Mouse (Mus musculus) ES-Bruce4 (cell line): ENCODE results near the gene Stx5a. TPM values are rescaled to one million over a fixed set of nuclear protein-coding genes. Genes with fewer than 3 reads are reported as not detected.

ENCODE experiments used
- H3K27ac ChIP-seq: 2 replicates; pipeline ENCODE4 v1.5.1; 2012; ENCODE audit warnings: low read length, inconsistent platforms; ENCODE audit not compliant: insufficient read depth
- H3K27me3 ChIP-seq: 2 replicates; pipeline ENCODE4 v1.6.1; 2012; ENCODE audit warnings: mild to moderate bottlenecking, low read length, inconsistent platforms; ENCODE audit not compliant: control insufficient read depth, poor library complexity, insufficient read depth, severe bottlenecking
- H3K36me3 ChIP-seq: 2 replicates; pipeline ENCODE4 v1.6.1; 2012; ENCODE audit warnings: inconsistent platforms, mild to moderate bottlenecking, low read length, moderate library complexity; ENCODE audit not compliant: control insufficient read depth, poor library complexity, insufficient read depth, severe bottlenecking
- H3K4me1 ChIP-seq: one replicate; pipeline ENCODE4 v1.8.1; 2011; ENCODE audit warnings: low read length; ENCODE audit not compliant: control insufficient read depth, insufficient read depth
- H3K4me3 ChIP-seq: 2 replicates; pipeline ENCODE4 v1.5.1; 2011; ENCODE audit warnings: low read depth, mild to moderate bottlenecking, low read length
- H3K9ac ChIP-seq: 2 replicates; pipeline ENCODE4 v1.6.1; 2012; ENCODE audit warnings: low read depth, mild to moderate bottlenecking, inconsistent platforms; ENCODE audit not compliant: poor library complexity, severe bottlenecking
- H3K9me3 ChIP-seq: replicated peaks from 2 replicates; pipeline ENCODE4 v1.6.1; 2012; ENCODE audit warnings: mild to moderate bottlenecking, low read length, inconsistent platforms; ENCODE audit not compliant: control insufficient read depth, poor library complexity, insufficient read depth, severe bottlenecking
- CTCF ChIP-seq: IDR thresholded peaks from one replicate; pipeline ENCODE4 v1.8.1; 2011; ENCODE audit warnings: low read depth, low read length
- EP300 ChIP-seq: IDR thresholded peaks from 2 replicates; pipeline ENCODE4 v1.6.1; 2011; ENCODE audit warnings: low read depth, low read length; ENCODE audit not compliant: insufficient read depth
- POLR2A ChIP-seq: IDR thresholded peaks from one replicate; pipeline ENCODE4 v1.8.1; 2011; ENCODE audit warnings: low read length; ENCODE audit not compliant: insufficient read depth
- polyA plus RNA-seq: library from polyadenylated mRNA; stranded (reverse); fragments of >200 nt; gene quantifications from 2 replicates; pipeline ENCODE4 v1.2.4, GENCODE M21; 2011; ENCODE audit warnings: low read depth; ENCODE audit not compliant: missing spikeins, insufficient read depth, insufficient read length

The Stx5a gene
- 45.6 and 47.1 TPM in 2 replicates for polyA plus RNA-seq

- H3K9me3 ChIP-seq: no peaks in the 10 kb centered on the region
- peak within 1 kb of the TSS; percentile 66 for H3K9ac ChIP-seq
- H3K27ac ChIP-seq: peak within 1 kb of the TSS; percentile 70
- H3K4me3 ChIP-seq: peak within 1 kb of the TSS; percentile 87
- H3K4me1 ChIP-seq: no peaks in the 10 kb centered on the region
- no peaks in the 10 kb centered on the region for H3K27me3 ChIP-seq
- H3K36me3 ChIP-seq: peaks cover 36% of the 10 kb centered on the region
- no peak for TF ChIP-seq EP300
- peak; percentile 30 for TF ChIP-seq POLR2A
Measured at GRCm38 (mm10) chr19:8741243-8741869, at the start of gene Stx5a. Gene Stx5a, plus strand, starts transcription at chr19:8741413.

DNA sequence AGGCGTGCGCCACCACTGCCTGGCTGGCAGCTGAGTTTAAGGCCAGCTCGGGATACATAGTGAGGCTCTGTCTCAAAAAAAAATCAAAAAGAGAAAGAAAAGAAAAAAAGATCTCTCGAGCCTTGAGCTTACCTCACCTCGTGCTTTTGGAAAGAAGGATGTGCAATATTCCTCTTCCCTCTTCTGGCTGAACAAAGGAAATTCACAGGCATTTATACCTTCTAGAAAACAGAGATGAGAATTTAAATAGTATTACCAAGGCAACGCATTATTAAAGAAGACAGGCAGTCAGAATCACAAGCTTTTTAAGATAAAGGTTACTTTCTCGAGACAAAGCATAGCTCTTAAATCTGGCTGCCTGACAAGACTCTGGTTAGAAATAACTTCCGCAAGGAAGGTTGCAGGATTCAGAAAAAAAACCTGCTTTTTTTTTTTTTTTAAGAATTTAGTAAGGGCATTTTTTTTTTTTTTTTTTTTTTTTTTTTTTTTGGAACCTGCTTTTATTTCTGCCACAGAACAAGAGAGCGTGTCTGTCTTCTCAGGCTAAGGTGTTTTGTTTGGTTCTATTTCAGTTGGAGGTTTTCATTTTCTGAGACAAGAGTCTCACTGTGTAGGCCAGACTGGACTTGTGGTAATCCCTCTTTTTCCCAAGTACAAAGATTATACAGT lies 49.2 kb upstream of the Stx5a start:
- Histone ChIP-seq H3K4me1 (peaks cover 6% of the 10 kb centered on the region), H3K9ac (no peak overlapping the region), H3K27me3 (no peaks in the 10 kb centered on the region), H3K36me3 (no peaks in the 10 kb centered on the region), H3K9me3 (no peaks in the 10 kb centered on the region), H3K4me3 (no peak overlapping the region), H3K27ac (peak overlapping the region; percentile 30; the same call in 1 of the 2 replicates)
- TF ChIP-seq EP300: no peak
- TF ChIP-seq POLR2A: no peak
- no peak for TF ChIP-seq CTCF

- no peak overlapping the region for H3K9ac ChIP-seq
- no peaks in the 10 kb centered on the region for H3K9me3 ChIP-seq
- peaks cover 6% of the 10 kb centered on the region for H3K4me1 ChIP-seq
- H3K4me3 ChIP-seq: no peak overlapping the region
- peak; percentile 68; the same call in 1 of the 2 replicates for TF ChIP-seq EP300
- no peak for TF ChIP-seq CTCF
- no peaks in the 10 kb centered on the region for H3K27me3 ChIP-seq
- no peaks in the 10 kb centered on the region for H3K36me3 ChIP-seq
- H3K27ac ChIP-seq: peak overlapping the region; percentile 4
Measured at GRCm38 (mm10) chr19:8692740-8693139, 48.5 kb upstream of the Stx5a start.

DNA sequence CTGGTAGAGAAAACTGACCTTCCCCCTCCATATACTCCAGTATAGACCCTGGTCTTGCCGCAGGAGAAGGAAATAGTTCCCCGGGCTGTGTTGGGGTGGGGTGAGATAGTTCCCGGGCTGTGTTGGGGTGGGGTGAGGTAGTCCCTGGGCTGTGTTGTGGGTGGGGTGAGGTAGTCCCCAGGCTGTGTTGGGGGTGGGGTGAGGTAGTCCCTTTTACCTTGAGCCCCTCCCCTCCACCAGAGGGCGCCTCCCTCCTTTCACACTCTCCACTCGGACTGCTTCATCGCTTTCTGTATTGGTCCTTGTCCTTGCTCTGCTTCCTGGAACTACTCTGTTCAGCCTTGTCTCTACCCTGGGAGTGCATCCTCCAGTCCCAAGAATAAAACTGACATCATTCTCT lies 45.9 kb upstream of the Stx5a start:
- Histone ChIP-seq H3K4me1 (peaks cover 6% of the 10 kb centered on the region), H3K27ac (0 out of 2 replicates have a peak overlapping the region, but pooled peaks have one; percentile 65)
- TF ChIP-seq POLR2A (no peak), CTCF (peak; percentile 83), EP300 (peak; percentile 79)

DNA sequence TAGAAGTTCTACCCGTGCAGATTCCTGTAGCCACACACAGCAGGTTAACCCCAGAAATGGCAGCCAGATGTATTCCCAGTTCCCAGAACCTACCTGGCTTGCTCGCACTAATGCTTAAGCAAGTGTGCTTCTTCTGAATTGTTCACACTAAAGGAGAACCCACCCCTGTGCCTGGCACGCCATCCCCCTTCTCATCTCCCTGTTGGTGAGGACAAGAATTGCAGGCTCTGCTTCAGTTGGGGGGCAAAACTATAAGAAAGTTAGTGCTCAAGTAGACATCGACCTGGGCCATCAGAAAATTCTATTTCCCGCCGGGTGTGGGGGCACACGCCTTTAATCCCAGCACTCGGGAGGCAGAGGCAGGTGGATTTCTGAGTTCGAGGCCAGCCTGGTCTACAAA lies 41.6 kb upstream of the Stx5a start:
- Histone ChIP-seq H3K4me3 (no peak overlapping the region), H3K27me3 (no peaks in the 10 kb centered on the region), H3K9ac (no peak overlapping the region), H3K9me3 (no peaks in the 10 kb centered on the region), H3K4me1 (peaks cover 6% of the 10 kb centered on the region), H3K27ac (no peak overlapping the region), H3K36me3 (no peaks in the 10 kb centered on the region)
- no peak for TF ChIP-seq CTCF

More for the DNA sequence above, 45.9 kb upstream of the Stx5a start:
- H3K27me3 ChIP-seq: no peaks in the 10 kb centered on the region
- H3K4me3 ChIP-seq: no peak overlapping the region
- no peaks in the 10 kb centered on the region for H3K9me3 ChIP-seq
- H3K36me3 ChIP-seq: no peaks in the 10 kb centered on the region
- no peak overlapping the region for H3K9ac ChIP-seq

- TF ChIP-seq POLR2A (no peak), EP300 (0 out of 2 replicates have a peak, but pooled peaks have one; percentile 19), CTCF (no peak)
- Histone ChIP-seq H3K27me3 (no peaks in the 10 kb centered on the region), H3K27ac (0 out of 2 replicates have a peak overlapping the region, but pooled peaks have one; percentile 12), H3K9ac (0 out of 2 replicates have a peak overlapping the region, but pooled peaks have one; percentile 2), H3K36me3 (peaks cover 10% of the 10 kb centered on the region), H3K9me3 (no peaks in the 10 kb centered on the region), H3K4me1 (peaks cover 3% of the 10 kb centered on the region), H3K4me3 (no peak overlapping the region)
Measured at GRCm38 (mm10) chr19:8702458-8702857, 38.8 kb upstream of the Stx5a start.
